Mouse (Mus musculus): ENCODE measurements around the gene Bcl6b.
A peak's percentile ranks its signal among the peaks of the same experiment; 100 is the strongest.

Bcl6b gene

GRCm38 (mm10) chr11:70233016-70233415, 3.4 kb upstream of the Bcl6b start:
- DNase-seq (ENCODE audit: low spot score in 2 of 2) = no peak

- no peak for DNase-seq (ENCODE audit: low spot score in 2 of 2)
Measured at GRCm38 (mm10) chr11:70232546-70232945, 2.9 kb upstream of the Bcl6b start.

GRCm38 (mm10) chr11:70230239-70230727, 685 bp upstream of the Bcl6b start:
- peak; percentile 86 to 91 for DNase-seq (ENCODE audit: low spot score in 2 of 2)

GRCm38 (mm10) chr11:70228828-70229227, 770 bp downstream of the Bcl6b start:
- DNase-seq (ENCODE audit: low spot score in 2 of 2) = peak; percentile 82 to 93

GRCm38 (mm10) chr11:70227661-70228245, 1.8 kb downstream of the Bcl6b start:
- DNase-seq (ENCODE audit: low spot score in 2 of 2) = no peak

- DNase-seq (ENCODE audit: low spot score in 2 of 2) = no peak
Measured at GRCm38 (mm10) chr11:70227126-70227525, 2.5 kb downstream of the Bcl6b start.

GRCm38 (mm10) chr11:70226602-70226890, 3.1 kb downstream of the Bcl6b start:
- no peak for DNase-seq (ENCODE audit: low spot score in 2 of 2)

- DNase-seq (ENCODE audit: low spot score in 2 of 2) = no peak
Measured at GRCm38 (mm10) chr11:70225798-70226601, 3.6 kb downstream of the Bcl6b start.

- DNase-seq (ENCODE audit: low spot score in 2 of 2) = no peak
Measured at GRCm38 (mm10) chr11:70223724-70224123, 5.9 kb downstream of the Bcl6b start.

GRCm38 (mm10) chr11:70221603-70222500, 7.7 kb downstream of the Bcl6b start:
- peak; percentile 47 to 59 for DNase-seq (ENCODE audit: low spot score in 2 of 2)

GRCm38 (mm10) chr11:70220731-70221602, 8.6 kb downstream of the Bcl6b start, which contains the start of gene Slc16a13:
Gene Slc16a13, minus strand, starts transcription at chr11:70221064.
- DNase-seq (ENCODE audit: low spot score in 2 of 2) = peak; percentile 80 to 93

GRCm38 (mm10) chr11:70220323-70220722, 9.3 kb downstream of the Bcl6b start:
- DNase-seq (ENCODE audit: low spot score in 2 of 2) = no peak

GRCm38 (mm10) chr11:70219873-70220272, 9.7 kb downstream of the Bcl6b start:
- no peak for DNase-seq (ENCODE audit: low spot score in 2 of 2)

GRCm38 (mm10) chr11:70218741-70219470, 10.7 kb downstream of the Bcl6b start:
- no peak for DNase-seq (ENCODE audit: low spot score in 2 of 2)

GRCm38 (mm10) chr11:70218039-70218438, 11.6 kb downstream of the Bcl6b start:
- DNase-seq (ENCODE audit: low spot score in 2 of 2) = no peak

- DNase-seq (ENCODE audit: low spot score in 2 of 2) = no peak
Measured at GRCm38 (mm10) chr11:70216103-70216502, 13.5 kb downstream of the Bcl6b start.

- DNase-seq (ENCODE audit: low spot score in 2 of 2) = no peak
Measured at GRCm38 (mm10) chr11:70215301-70215700, 14.3 kb downstream of the Bcl6b start.

- no peak for DNase-seq (ENCODE audit: low spot score in 2 of 2)
Measured at GRCm38 (mm10) chr11:70214856-70215209, 14.8 kb downstream of the Bcl6b start.

GRCm38 (mm10) chr11:70214191-70214855, 15.3 kb downstream of the Bcl6b start:
- DNase-seq (ENCODE audit: low spot score in 2 of 2) = no peak

GRCm38 (mm10) chr11:70213736-70214135, 15.9 kb downstream of the Bcl6b start:
- no peak for DNase-seq (ENCODE audit: low spot score in 2 of 2)
